Mouse (Mus musculus): ENCODE results near the gene Sgip1. TPM values are rescaled to one million over a fixed set of nuclear protein-coding genes. Genes with fewer than 3 reads are reported as not detected.

Gene Sgip1
- polyA plus RNA-seq, 1 experiment from 2014 or later: 8.6 TPM

DNA sequence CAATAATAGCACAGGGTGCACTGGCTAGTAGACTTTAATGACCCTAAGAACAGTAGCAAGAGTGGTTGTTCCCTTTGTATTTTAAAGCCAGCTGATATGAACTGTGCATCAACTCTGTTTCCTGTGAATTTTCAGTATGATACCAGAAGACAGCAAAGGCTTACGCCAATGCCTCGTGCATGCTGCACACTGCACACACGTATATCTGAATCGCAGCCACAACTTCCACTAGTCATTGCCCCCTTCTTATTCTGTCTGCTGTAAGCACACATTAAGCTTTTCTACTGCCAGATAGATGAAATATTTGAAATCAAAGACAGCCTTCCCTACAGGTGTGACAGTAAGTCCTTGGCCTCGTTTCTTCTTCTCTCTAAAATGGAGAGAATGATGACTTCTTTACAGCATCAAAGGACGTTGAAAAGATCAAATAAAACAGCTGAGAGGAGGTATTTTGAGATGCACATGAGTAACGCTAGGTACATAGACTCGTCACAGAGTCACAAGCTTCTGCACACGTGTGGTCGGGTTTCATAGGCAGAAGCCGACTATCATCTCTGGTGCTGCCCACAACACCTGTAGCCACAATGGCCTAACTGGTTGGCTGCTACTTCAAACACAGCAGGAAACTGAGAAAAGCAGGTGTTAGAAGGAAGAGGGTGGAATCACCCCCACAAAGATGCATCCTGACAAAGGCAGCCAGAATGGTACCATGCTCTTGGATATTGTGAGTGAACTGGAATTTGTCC is 249.7 kb downstream of the Sgip1 start:
- WGBS: 76% methylated on average over 11 of the region's 11 CpGs
- ATAC-seq (ENCODE audit: low FRiP score, low TSS enrichment): no peak
- Histone ChIP-seq H3K4me1 (ENCODE audit: insufficient read depth, low read length) (no peaks in the 10 kb centered on the region), H3K4me2 (replicated peaks; ENCODE audit: low read depth, low read length) (no peak overlapping the region), H3K9ac (replicated peaks; ENCODE audit: low read length) (no peak overlapping the region), H3K36me3 (ENCODE audit: insufficient read depth, low read length) (no peaks in the 10 kb centered on the region), H3K4me3 (ENCODE audit: low read length) (no peak overlapping the region), H3K27ac (ENCODE audit: low read length) (no peak overlapping the region), H3K9me3 (ENCODE audit: low read length) (no peaks in the 10 kb centered on the region), H3K27me3 (ENCODE audit: insufficient read depth, low read length) (no peaks in the 10 kb centered on the region)

DNA sequence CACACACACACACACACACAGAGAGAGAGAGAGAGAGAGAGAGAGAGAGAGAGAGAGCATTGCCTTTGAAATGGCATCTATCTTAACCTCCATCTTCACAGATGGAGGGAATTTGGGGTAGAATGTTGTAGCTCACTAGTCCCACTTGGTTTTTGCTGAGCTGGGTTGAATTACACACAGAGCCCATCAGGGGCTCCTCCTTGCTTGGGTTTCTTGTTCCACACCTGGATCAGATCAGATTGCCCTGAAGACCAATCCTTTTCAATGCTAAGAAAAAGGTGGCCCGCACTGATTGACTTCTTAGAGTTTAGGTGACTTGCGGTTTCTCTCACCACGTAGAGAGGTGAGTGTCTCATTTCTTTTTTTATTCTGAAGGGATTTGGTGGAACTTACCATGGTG is 250.6 kb downstream of the Sgip1 start:
- ATAC-seq (ENCODE audit: low FRiP score, low TSS enrichment): no peak
- WGBS: 78% methylated on average over 3 of the region's 3 CpGs
- H3K9ac ChIP-seq (replicated peaks; ENCODE audit: low read length): no peak overlapping the region

DNA sequence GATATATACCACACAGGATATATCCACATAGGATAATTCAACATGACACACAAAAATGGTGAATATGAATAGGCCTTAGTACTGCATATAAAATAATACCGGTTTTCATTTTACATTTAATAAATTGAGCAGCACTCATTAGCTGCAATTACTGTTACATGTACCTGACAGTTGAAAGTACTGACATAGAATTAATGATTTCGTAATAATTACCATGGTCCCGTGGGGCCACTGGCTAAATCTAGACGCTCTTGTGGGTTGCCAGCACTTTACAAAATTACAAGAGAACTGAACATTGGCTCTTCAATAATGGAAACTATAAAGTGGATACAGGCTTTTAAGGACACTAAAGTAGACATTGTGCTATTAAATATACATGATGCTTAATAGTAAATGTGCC is 263.6 kb downstream of the Sgip1 start:
- WGBS: 88% methylated on average over 4 of the region's 4 CpGs
- Histone ChIP-seq H3K27ac (ENCODE audit: low read length) (no peak overlapping the region), H3K9me3 (ENCODE audit: low read length) (no peaks in the 10 kb centered on the region), H3K4me1 (ENCODE audit: insufficient read depth, low read length) (peaks cover 8% of the 10 kb centered on the region; the same call in 1 of the 2 replicates), H3K36me3 (ENCODE audit: insufficient read depth, low read length) (no peaks in the 10 kb centered on the region), H3K27me3 (ENCODE audit: insufficient read depth, low read length) (no peaks in the 10 kb centered on the region), H3K4me3 (ENCODE audit: low read length) (no peak overlapping the region), H3K9ac (replicated peaks; ENCODE audit: low read length) (no peak overlapping the region), H3K4me2 (replicated peaks; ENCODE audit: low read depth, low read length) (no peak overlapping the region)
- ATAC-seq (ENCODE audit: low FRiP score, low TSS enrichment): no peak

More for the DNA sequence above, 250.6 kb downstream of the Sgip1 start:
- H3K36me3 ChIP-seq (ENCODE audit: insufficient read depth, low read length): no peaks in the 10 kb centered on the region
- no peak overlapping the region for H3K27ac ChIP-seq (ENCODE audit: low read length)
- H3K4me2 ChIP-seq (replicated peaks; ENCODE audit: low read depth, low read length): no peak overlapping the region
- no peaks in the 10 kb centered on the region for H3K9me3 ChIP-seq (ENCODE audit: low read length)
- H3K4me3 ChIP-seq (ENCODE audit: low read length): no peak overlapping the region
- H3K27me3 ChIP-seq (ENCODE audit: insufficient read depth, low read length): no peaks in the 10 kb centered on the region
- no peaks in the 10 kb centered on the region for H3K4me1 ChIP-seq (ENCODE audit: insufficient read depth, low read length)

DNA sequence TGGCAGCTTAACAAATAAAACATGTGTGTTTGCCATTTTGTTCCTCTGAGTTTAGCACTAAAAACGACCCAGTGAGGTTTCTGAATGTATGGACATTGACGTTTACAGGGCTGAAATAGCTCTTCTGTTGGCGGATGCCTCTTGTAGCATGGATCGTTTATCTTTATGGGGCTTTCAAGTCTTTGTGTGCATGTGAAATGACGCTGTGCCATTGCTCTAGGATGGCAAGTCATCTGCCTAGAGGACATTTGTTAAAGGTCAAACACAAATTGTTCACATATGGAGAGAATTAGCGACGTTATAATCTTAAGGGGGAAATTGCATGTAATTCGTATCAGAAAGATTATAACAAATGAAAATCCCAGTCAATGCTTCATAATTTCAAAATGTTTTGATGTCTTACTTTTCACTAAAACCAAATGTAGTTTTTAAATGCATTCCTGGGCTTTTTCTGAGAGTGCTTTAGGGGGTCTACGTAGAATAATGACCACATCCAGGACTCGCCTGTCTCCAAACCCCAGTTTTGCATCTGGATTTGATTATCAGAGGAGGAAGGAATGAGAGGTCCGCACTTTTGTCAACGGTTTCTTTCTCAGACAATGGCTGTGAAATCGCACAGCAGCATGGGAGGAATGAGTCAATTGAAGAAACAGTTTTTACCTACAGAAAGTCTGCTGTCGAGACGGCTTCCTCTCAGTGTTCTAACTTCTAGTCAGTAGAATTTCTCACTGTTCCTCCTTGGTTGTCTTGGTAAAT is 264.3 kb downstream of the Sgip1 start:
- Histone ChIP-seq H3K9ac (replicated peaks; ENCODE audit: low read length) (no peak overlapping the region), H3K4me3 (ENCODE audit: low read length) (no peak overlapping the region), H3K4me2 (replicated peaks; ENCODE audit: low read depth, low read length) (no peak overlapping the region), H3K4me1 (ENCODE audit: insufficient read depth, low read length) (peaks cover 8% of the 10 kb centered on the region; the same call in 1 of the 2 replicates), H3K27me3 (ENCODE audit: insufficient read depth, low read length) (no peaks in the 10 kb centered on the region), H3K9me3 (ENCODE audit: low read length) (no peaks in the 10 kb centered on the region), H3K27ac (ENCODE audit: low read length) (no peak overlapping the region), H3K36me3 (ENCODE audit: insufficient read depth, low read length) (no peaks in the 10 kb centered on the region)
- ATAC-seq (ENCODE audit: low FRiP score, low TSS enrichment): no peak
- WGBS: 56% methylated on average over 15 of the region's 15 CpGs

GRCm38 (mm10) chr4:103006266-103006665 is 265.2 kb downstream of the Sgip1 start:
- Histone ChIP-seq H3K9me3 (ENCODE audit: low read length) (no peaks in the 10 kb centered on the region), H3K27ac (ENCODE audit: low read length) (no peak overlapping the region), H3K27me3 (ENCODE audit: insufficient read depth, low read length) (no peaks in the 10 kb centered on the region), H3K4me2 (replicated peaks; ENCODE audit: low read depth, low read length) (no peak overlapping the region), H3K9ac (replicated peaks; ENCODE audit: low read length) (no peak overlapping the region), H3K4me3 (ENCODE audit: low read length) (no peak overlapping the region), H3K36me3 (ENCODE audit: insufficient read depth, low read length) (no peaks in the 10 kb centered on the region), H3K4me1 (ENCODE audit: insufficient read depth, low read length) (peaks cover 8% of the 10 kb centered on the region; the same call in 1 of the 2 replicates)
- ATAC-seq (ENCODE audit: low FRiP score, low TSS enrichment): no peak
- WGBS: 75% methylated on average over 5 of the region's 5 CpGs

- H3K4me1 ChIP-seq (ENCODE audit: insufficient read depth, low read length): peaks cover 8% of the 10 kb centered on the region; the same call in 1 of the 2 replicates
- H3K27ac ChIP-seq (ENCODE audit: low read length): no peak overlapping the region
- no peaks in the 10 kb centered on the region for H3K27me3 ChIP-seq (ENCODE audit: insufficient read depth, low read length)
- no peaks in the 10 kb centered on the region for H3K9me3 ChIP-seq (ENCODE audit: low read length)
- H3K4me2 ChIP-seq (replicated peaks; ENCODE audit: low read depth, low read length): no peak overlapping the region
- H3K9ac ChIP-seq (replicated peaks; ENCODE audit: low read length): no peak overlapping the region
- WGBS: 14% methylated on average over 4 of the region's 4 CpGs
- ATAC-seq (ENCODE audit: low FRiP score, low TSS enrichment): no peak
- no peak overlapping the region for H3K4me3 ChIP-seq (ENCODE audit: low read length)
- no peaks in the 10 kb centered on the region for H3K36me3 ChIP-seq (ENCODE audit: insufficient read depth, low read length)
Observed at GRCm38 (mm10) chr4:103006943-103007418, 265.9 kb downstream of the Sgip1 start.

DNA sequence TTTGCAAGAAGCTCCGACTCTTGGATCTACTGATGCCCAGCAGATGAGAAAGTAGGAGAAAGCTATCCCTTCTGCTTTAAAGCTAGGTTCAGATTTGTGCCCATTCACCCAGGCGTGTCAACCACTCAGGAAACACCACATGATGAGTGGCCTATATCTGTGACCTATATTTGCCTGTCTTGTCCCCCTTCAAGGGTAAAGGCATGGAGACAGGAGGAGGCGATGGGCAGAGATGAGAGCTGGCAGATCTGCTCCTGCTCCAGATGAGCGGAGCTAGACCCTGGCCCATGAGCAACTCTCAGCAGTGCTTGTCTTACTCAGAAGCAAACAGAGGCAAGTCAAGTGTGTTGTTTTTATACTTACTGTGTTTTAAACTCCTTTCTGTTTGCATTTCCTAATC is 269.6 kb downstream of the Sgip1 start:
- H3K27ac ChIP-seq (ENCODE audit: low read length): no peak overlapping the region
- no peak overlapping the region for H3K4me2 ChIP-seq (replicated peaks; ENCODE audit: low read depth, low read length)
- no peak overlapping the region for H3K4me3 ChIP-seq (ENCODE audit: low read length)
- no peaks in the 10 kb centered on the region for H3K36me3 ChIP-seq (ENCODE audit: insufficient read depth, low read length)
- WGBS: 91% methylated on average over 4 of the region's 4 CpGs
- H3K9ac ChIP-seq (replicated peaks; ENCODE audit: low read length): no peak overlapping the region
- no peaks in the 10 kb centered on the region for H3K27me3 ChIP-seq (ENCODE audit: insufficient read depth, low read length)
- no peaks in the 10 kb centered on the region for H3K9me3 ChIP-seq (ENCODE audit: low read length)
- peaks cover 14% of the 10 kb centered on the region for H3K4me1 ChIP-seq (ENCODE audit: insufficient read depth, low read length)
- ATAC-seq (ENCODE audit: low FRiP score, low TSS enrichment): no peak

- H3K27me3 ChIP-seq (ENCODE audit: insufficient read depth, low read length): no peaks in the 10 kb centered on the region
- 34% methylated on average over 7 of the region's 7 CpGs for WGBS
- H3K4me2 ChIP-seq (replicated peaks; ENCODE audit: low read depth, low read length): no peak overlapping the region
- H3K9me3 ChIP-seq (ENCODE audit: low read length): no peaks in the 10 kb centered on the region
- no peaks in the 10 kb centered on the region for H3K36me3 ChIP-seq (ENCODE audit: insufficient read depth, low read length)
- 0 out of 2 replicates have a peak, but pooled peaks have one; percentile 58 for ATAC-seq (ENCODE audit: low FRiP score, low TSS enrichment)
- no peak overlapping the region for H3K4me3 ChIP-seq (ENCODE audit: low read length)
- peaks cover 12% of the 10 kb centered on the region for H3K4me1 ChIP-seq (ENCODE audit: insufficient read depth, low read length)
- H3K27ac ChIP-seq (ENCODE audit: low read length): no peak overlapping the region
- no peak overlapping the region for H3K9ac ChIP-seq (replicated peaks; ENCODE audit: low read length)
Observed at GRCm38 (mm10) chr4:103011823-103012222, 270.7 kb downstream of the Sgip1 start.

- Histone ChIP-seq H3K4me1 (ENCODE audit: insufficient read depth, low read length) (peaks cover 6% of the 10 kb centered on the region), H3K9ac (replicated peaks; ENCODE audit: low read length) (no peak overlapping the region), H3K4me3 (ENCODE audit: low read length) (no peak overlapping the region), H3K9me3 (ENCODE audit: low read length) (no peaks in the 10 kb centered on the region), H3K27ac (ENCODE audit: low read length) (no peak overlapping the region), H3K27me3 (ENCODE audit: insufficient read depth, low read length) (no peaks in the 10 kb centered on the region), H3K4me2 (replicated peaks; ENCODE audit: low read depth, low read length) (0 out of 2 replicates have a peak overlapping the region, but pooled peaks have one; percentile 22), H3K36me3 (ENCODE audit: insufficient read depth, low read length) (no peaks in the 10 kb centered on the region)
- ATAC-seq (ENCODE audit: low FRiP score, low TSS enrichment): peak; percentile 23; the same call in 1 of the 2 replicates
- WGBS: 12% methylated on average over 4 of the region's 4 CpGs
Observed at GRCm38 (mm10) chr4:103013490-103013889, 272.4 kb downstream of the Sgip1 start.
